Mouse (Mus musculus) thymus, postnatal 10 days (tissue): ENCODE measurements at regions not wholly inside any gene's neighbourhood (a gene's known extent, or its start where the extent isn't known, plus 50 kb on each side); places are given as distances from the start of the nearest gene placed in this dataset.
A peak's percentile ranks its signal among the peaks of the same experiment; 100 is the strongest.
"Not testable (repeated sequence)": the region's sequence is repeated elsewhere in the genome, so short reads cannot be mapped to it uniquely, and the experiment has no call there.

Experiments
- DNase-seq, 2 experiments: peaks; one replicate each; pipeline ENCODE4 v3.0.0; 2021; ENCODE audit warnings: low spot score in 2 of 2

DNA sequence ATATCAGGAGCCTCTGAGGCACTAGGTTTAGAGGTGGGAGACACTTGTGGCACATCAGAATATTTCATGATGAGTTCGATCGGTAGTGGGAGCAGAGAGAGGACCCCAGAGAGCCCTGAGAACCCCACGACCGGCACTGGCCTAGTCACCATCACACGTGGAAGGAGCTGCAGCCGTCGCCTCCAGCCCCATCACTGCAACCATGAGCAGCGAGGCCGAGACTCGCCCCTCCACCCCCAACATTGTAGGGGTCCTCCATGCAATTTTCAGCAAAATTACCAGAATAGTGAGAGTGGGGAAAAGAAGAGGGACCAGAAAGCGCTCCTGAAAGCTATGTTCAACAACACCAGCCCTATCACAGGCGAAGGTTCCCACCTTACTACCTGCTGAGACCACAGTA is 297.0 kb downstream of the Edem1 start:
- DNase-seq = no peak

DNA sequence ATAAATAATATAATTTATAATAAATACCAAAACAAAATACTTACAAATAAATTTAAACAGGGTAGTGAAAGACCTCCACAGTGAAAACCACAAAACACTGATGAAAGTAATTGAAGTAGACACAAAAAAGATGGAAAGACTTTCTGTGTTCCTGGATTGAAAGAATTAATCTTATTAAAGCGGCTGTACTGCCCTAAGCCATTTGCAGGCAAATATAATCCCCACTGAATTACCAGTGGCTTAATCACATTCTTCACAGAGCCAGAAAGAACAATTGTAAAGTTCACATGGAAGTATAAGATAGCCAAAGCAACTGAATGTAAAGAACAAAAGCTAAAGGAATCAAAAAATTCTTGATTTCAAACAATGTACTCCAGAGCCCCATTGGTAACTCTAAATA is 298.8 kb downstream of the Edem1 start:
- no peak for DNase-seq

DNA sequence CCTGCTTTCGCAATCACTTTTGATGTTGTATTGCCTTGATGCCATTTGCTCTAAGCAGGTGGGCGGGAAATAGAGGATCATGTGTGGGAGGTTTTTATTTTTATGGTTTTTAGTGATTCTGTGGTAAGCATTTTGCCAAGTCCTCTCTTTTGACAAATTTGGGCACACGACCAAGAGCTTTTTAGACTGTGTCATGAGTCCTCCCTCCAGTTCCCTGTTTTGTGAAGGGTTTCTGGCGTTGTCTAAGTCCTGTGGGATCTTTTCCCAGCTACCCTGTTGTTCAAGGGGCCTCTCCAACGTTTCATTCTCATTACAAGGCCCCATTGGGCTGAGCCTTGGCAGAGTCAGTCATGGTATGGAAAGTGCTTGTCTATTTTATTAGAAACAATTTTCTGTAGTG is 317.7 kb downstream of the Edem1 start:
- DNase-seq = no peak

DNA sequence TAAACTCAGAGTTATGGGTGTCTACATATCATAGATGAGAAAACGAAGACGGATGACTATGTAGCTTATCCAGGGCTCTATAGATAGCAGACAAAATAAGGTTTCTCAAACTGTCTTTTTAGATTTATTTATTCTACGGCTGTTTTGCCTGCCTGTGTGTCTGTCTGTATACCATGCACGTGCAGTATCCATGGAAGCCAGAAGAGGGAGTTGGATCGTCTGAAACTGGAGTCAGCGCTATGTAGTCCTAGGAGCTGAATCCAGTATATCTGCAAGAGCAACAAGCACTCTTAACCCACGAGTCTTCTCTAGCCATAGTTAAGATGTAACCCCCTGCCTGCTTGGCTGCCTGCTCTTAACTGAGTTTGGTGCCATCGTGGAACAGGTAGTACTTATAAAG is 320.6 kb downstream of the Edem1 start:
- no peak for DNase-seq

DNA sequence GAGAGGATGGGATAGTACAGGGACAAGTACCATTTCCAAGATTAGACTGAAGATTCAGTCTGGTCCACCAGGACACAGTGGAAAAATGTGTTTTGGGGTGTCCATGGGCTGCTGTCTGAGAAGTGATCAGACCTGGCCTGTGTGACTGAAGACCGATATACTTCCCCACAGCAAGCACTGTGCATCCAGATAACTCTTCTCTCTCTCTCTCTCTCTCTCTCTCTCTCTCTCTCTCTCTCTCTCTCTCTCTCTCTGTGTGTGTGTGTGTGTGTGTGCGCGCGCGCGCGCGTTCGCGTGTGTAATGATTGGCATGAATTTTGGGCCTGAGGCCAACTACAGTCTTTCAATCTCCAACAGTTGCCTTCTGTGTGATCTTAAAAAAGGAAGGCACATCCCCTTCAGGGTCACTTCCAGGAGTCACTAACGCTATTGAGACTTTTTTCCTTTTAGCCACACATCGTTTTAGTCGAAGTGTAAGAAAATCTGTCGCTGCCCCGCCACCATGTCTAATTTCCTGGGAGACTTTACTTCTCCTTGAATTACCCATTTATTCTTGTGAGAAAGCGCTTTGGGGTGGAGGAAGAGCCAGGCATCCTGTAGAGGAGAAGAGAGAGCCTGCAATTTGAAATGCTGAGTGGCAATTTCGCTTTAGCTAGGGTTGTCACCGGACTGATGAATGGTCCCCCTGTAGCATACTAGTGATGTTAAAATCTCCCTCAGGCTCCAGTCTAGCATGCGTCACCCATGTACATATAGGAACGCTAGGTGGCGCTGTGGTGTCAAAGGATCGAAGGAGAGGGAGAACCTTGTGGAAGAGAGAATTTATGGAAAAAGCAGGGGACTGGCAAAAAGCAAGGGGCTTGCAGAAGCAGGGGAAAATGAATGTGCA is 321.8 kb downstream of the Edem1 start:
- DNase-seq = peak in 1 of 2 experiments; percentile 31

DNA sequence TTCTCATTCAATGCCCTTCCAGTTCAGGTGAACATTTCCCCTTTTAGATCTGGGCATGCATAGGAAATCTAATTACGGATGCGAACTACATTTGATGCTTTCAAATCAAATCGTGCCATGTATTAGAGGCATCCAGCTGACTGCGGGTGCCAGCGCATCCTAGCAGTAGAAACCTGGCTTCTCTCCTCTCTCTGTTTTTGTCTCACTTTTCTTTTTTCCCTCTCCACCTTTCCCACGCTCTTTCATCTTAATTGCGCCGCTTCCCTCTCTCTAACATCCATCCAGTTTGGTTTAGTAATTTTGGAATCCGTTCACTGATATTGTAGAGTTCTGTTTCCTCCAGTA is 322.4 kb downstream of the Edem1 start:
- DNase-seq = no peak

DNA sequence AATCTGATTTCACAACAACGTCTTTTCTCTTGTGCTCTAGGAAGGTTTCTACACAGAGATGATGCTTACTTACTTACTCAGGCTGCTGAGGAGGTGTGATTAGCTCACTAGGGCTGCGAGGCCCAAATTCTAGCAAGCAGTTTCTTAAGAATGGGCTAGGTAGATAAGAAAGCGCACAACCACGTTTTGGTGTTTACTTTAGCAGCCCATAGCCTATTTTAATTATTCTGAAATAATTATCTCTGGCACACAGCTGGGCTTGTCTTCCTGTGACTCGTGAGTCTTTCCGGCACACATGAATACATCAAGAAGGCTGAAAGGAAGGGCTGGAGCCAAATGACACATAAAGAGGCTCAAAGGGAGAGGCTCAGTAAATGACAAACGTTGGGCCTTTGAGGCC is 325.2 kb downstream of the Edem1 start:
- no peak for DNase-seq

DNA sequence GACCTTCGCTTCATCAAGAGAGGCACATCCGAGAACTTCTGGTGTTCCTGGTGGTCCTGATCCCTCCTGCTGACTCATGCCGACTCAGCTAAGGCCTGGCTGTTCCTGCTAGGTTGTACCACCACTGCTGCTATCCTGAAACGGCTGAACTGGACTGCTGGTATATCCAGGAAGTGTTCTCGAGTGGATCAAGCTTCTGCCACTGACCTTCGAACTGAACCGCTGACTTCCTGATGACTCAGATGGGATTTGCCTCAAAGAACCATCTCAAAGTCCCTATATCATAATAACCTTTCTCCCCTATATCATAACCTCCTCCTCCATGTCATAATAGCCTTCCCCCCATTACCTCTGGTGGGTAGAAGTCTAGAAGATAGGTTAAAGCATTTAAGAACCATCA is 331.1 kb downstream of the Edem1 start:
- DNase-seq = no peak

DNA sequence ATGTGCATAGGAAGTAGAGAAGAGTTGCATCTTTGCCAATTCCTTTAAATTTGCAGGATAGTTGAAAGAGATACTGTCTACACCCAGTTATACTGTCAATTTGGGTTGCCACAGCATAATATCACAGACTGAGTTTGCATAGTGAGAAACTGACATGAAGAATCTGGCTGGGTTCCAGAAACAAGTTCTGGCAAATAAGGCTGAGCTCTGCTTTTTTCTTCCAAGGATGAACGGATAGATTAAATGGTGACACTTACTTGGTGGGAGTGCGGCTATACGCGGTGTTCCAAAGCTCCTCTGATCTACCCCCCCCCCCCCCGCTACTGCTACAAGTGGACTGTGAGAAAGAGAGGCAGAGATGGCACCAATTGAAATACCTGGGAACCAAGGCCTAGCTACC is 339.0 kb downstream of the Edem1 start:
- no peak for DNase-seq

DNA sequence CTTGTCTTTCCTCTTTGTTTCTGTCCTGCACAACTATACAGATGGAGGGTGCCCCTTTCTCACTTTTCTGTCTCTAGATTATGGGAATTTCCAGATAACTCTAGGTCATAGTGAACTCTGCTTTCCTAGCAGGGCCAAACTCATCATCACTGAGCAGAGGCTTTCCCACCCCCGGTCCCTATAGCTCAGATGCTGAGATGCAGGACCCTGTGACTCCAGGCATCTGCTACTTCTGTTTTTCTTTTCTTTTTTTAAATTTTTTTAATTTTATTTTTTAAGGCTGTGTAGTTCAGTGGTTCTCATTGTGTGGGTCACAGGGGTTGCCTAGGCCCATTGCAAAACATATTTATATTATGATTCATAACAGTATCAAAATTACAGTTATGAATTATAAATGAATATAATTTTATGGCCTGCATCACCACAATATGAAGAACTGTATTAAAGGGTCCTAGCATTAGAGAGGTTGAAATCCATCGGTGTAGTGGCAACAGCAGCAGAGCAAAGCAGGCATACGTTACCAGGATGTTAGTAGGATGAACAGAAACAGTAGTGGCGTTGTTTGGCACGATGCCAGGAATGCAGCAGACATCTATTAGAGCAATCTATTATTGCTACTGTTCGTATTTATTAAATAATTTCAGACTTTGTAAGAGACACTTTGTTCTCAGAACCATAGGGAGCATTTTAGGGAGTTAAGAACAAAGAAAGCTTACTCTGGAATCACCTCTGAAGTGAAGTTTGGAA is 343.8 kb downstream of the Edem1 start:
- no peak for DNase-seq

DNA sequence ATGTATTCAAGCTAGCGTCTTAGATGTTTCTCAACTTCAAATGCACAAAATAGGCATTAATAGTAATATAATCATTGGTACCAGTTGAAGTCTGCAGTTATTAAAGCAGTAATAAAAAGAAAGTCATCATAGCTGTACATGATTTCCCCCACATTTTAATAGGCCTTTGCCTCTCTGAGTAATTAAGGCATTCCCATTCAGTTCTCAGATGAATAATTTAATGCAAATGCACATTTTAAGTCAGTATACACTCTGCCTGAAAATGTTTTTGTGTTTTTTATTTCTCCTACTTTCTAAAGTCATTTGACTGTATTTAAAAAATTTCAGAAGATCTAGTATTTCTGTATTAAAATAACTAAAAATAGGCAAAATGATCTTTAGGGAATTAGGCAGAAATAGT is 344.6 kb downstream of the Edem1 start:
- DNase-seq = no peak

DNA sequence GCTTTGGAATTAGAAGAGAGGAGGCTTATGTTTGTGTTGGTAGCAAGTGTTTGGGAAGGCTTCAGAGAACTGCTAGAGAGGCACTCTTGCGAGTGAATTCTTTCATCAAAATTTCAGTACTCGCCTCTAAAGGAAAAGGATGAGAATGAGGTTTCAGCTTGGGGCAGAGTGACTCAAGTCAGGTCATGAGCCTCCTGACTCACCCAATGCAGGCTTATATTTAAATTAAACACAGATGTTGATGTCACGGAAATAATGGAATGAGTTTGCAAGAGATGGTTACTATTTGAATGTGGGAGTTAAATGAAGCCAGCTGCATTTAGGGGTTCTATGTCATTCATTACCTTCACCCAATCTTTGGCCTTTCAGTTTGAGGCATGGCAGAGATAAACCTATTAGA is 348.4 kb downstream of the Edem1 start:
- DNase-seq = no peak

DNA sequence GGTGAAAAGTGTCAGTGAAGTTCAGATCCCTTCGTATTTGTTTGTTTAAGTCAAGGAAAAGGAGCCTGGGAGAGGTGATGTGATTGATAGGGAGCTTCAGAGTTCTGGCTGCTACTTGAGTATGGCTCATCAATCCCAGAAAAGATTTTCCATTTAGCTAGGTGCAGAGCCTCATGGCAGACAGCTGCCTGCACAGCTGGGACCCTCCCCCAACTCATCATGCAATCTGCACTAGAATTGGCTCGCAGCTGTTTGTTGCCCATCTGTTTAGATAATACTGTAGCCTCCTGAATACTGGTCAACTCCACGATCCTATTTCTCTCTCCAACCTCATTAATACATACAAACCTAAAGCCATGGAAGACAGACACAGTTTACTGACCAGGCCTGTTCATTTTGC is 354.4 kb downstream of the Edem1 start:
- no peak for DNase-seq

DNA sequence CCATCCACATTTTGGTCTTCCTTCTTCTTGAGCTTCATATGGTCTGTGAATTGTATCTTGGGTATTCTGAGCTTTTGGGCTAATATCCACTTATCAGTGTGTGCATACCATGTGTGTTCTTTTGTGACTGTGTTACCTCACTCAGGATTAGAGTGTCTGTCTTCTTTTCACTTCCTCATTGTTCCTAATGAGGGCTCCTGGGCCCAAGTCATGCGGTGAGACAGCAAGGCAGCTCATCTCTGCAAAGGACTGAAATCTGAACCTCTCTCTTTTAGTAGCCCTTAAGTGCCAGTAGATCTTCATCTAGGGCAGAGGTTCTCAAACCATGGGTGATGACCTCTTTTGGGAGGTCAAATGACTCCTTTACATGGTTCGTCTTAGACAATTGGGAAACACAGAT is 364.6 kb downstream of the Edem1 start:
- not testable (repeated sequence) for DNase-seq

DNA sequence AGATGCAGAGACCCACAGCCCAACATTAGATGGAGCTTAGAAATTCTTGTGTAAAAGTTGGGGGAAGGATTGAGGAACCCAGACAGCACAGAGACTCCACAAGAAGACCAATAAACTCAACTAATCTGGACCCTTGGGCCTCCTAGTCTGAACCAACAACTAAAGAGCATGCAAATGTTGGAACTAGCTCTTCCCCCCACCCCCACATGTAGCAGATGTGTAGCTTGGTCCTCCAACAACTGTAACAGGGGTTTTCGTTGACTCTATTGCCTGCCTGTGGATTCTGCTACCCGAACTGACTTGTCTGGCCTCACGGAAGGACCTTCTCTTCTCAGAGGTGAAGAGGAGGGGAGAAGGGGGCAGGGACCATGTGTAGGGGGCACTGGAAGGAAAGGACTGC is 365.2 kb downstream of the Edem1 start:
- no peak for DNase-seq

DNA sequence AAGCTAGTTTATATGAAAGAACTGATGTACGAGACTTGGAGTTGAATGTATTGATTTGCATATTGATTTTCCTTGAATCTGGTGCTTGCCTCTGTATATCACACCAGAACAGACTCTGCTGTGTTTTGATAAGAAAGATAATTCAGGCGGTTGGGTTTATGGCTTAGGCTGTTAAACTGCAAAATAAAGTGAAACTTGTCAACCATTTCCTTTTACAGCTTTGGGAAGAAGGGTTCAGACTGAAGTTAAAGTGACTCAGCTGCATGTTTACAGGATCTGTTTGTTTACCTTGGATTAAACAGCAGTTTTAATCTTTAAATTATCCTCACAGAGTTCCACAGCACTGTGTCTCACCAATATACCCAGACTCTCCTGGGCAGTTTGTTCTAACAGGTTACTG is 381.3 kb downstream of the Edem1 start:
- DNase-seq = no peak

DNA sequence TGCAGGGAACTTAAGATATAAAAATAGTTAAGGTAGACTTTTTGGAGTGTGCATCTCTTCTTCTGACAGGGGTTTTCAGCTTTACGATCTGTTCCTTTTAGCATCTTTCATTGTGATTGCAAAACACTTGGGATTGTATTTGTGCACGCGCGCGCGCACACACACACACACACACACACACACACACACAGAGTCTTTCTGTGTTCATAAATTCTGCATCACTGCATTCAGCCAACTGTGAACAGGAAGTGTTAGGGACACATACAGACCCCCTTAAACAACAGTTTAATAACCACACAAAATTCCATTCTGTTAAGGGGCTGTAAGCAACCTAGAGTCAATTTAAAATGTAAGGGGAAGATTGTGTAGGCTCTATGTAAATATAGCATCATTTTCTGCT is 401.9 kb downstream of the Edem1 start:
- no peak for DNase-seq

DNA sequence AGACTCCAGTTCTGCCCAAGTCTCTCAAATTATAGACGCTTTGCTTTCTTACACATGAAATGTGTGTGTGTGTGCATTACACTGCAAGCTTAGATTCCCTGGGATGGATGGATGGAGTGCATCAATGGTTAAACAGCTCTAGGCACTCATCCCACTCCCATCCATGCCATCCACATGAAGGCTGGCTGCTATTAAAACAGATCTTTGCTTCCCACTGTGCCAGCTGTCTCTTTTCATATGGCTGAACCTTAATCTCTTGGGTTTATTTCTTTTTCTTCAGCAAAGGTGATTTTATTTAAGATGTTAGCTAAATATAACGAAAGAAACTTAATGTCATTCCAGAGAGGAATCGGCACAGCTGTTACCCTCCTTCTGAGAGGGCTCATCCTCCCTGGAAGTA is 405.0 kb downstream of the Edem1 start:
- DNase-seq = no peak

DNA sequence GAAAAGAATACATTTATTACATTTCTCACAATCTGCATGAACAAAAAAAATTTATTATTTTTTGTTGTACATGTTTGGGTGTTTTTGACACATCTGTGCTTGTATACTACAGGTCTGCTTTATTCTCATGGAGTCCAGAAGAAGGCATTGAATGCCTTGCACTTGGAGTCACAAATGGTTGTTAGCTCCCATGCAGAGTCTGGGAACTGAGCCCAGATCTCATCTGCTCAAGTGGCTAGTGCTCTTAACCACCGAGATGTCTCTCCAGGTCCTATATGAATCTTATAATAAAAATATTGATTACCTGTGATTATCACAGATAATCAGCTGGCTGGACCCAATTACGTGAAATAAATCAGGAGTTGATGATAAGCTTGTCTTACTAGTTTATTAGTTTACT is 417.2 kb downstream of the Edem1 start:
- DNase-seq = no peak

DNA sequence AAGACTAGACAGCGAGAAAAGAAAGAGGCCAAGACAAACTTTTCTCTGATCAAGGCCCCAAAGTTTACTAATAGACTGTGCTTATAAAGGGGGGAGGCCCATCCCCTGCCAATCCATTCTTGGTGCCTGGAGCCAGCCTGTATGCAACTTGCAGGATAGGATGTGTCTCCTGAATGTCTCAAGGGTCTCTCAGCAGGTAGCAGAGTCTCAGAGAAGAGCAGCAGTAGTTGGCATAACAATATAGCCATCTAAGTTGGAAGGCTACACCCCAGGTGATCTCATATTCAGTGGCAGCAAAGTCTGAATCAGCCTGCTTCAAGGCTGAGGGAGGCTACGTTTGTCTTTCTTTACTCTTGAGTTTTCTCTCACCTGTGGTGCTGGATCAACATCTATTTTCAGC is 418.1 kb downstream of the Edem1 start:
- not testable (repeated sequence) for DNase-seq
